Mouse (Mus musculus): ENCODE measurements around the gene Snx18. TPM values are rescaled to one million over a fixed set of nuclear protein-coding genes. Genes with fewer than 3 reads are reported as not detected.

Gene Snx18
- polyA plus RNA-seq, 1 experiment from 2014 or later: 22.5 TPM

DNA sequence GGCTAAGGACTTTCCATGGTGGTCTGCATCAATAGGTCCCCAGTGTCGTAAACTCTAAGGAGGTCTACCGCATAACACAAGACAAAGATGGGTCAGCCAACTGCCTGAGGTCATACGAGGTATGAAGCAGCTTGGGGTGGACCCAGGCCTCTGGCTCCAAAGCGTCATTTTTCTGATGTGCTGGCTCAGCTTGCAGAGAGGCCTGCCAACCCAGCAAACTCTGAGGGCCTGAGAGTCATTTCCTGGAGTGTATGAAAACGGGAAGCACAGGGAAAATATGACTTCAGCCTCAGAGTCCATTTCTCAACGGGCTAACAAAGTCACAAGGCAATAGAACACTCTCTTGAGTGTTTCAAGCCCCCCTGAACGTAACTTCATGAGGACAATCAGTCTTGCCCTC, 28.9 kb downstream of the Snx18 start:
- Histone ChIP-seq H3K9me3 (replicated peaks) (no peaks in the 10 kb centered on the region), H3K4me3 (no peak overlapping the region), H3K36me3 (peaks cover 43% of the 10 kb centered on the region), H3K27ac (no peak overlapping the region), H3K27me3 (ENCODE audit: low read depth, poor library complexity, severe bottlenecking) (no peaks in the 10 kb centered on the region), H3K4me1 (peaks cover 28% of the 10 kb centered on the region)
- DNase-seq (ENCODE audit: low spot score): no peak
- WGBS: 85% methylated on average over 7 of the region's 7 CpGs

DNA sequence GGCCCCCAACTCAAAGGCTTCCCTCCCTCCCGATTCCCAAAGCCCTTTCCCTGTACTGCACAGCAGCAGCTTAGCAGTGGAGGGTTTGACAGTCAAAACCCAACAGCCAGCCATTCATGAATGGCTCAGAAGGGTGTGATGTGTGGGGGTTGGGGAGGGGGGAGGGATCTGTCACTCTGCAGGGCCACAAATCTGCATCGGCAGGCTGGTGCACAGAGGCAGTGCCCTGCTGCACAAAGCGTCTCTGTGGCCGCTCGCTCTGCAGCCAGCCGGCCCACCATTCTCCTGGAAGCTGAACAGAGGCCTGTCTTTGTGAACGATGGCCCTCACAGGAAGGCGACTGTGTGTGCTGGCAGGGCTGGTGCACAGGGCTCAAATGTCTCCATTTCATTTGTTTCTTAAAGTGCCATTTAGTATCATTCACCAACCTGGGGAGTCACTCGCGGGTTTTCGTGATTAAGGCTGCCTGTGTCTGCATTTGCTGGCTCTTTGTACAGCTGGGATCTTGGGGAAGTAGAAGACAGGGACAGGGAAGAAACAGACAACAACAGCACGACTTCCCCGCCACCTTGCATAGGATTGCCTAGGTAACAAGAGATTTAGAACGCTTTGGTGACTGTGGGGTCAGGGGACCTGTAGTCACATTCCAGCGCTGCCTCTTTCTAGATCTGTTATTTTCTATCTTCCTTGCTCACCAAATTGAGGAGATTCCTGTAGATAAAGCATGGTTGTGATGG, 31.0 kb downstream of the Snx18 start:
- Histone ChIP-seq H3K9me3 (replicated peaks) (no peaks in the 10 kb centered on the region), H3K4me3 (0 out of 2 replicates have a peak overlapping the region, but pooled peaks have one; percentile 8), H3K27me3 (ENCODE audit: low read depth, poor library complexity, severe bottlenecking) (no peaks in the 10 kb centered on the region), H3K27ac (peak overlapping the region; percentile 68), H3K36me3 (peaks cover 24% of the 10 kb centered on the region), H3K4me1 (peaks cover 36% of the 10 kb centered on the region)
- peak; percentile 53 for DNase-seq (ENCODE audit: low spot score)
- WGBS: 22% methylated on average over 15 of the region's 15 CpGs

- H3K27me3 ChIP-seq (ENCODE audit: low read depth, poor library complexity, severe bottlenecking): no peaks in the 10 kb centered on the region
- no peak overlapping the region for H3K27ac ChIP-seq
- H3K9me3 ChIP-seq (replicated peaks): no peaks in the 10 kb centered on the region
- peaks cover 36% of the 10 kb centered on the region for H3K4me1 ChIP-seq
- 96% methylated on average over 3 of the region's 3 CpGs for WGBS
- H3K4me3 ChIP-seq: no peak overlapping the region
- DNase-seq (ENCODE audit: low spot score): no peak
- H3K36me3 ChIP-seq: peaks cover 7% of the 10 kb centered on the region
Observed at GRCm38 (mm10) chr13:113585606-113586005, 32.8 kb downstream of the Snx18 start.

- 74% methylated on average over 6 of the region's 6 CpGs for whole genome bisulfite sequencing
Observed at GRCm38 (mm10) chr13:113584431-113584830, 33.9 kb downstream of the Snx18 start.

GRCm38 (mm10) chr13:113583563-113583962, 34.8 kb downstream of the Snx18 start:
- Histone ChIP-seq H3K27ac (no peak overlapping the region), H3K27me3 (ENCODE audit: low read depth, poor library complexity, severe bottlenecking) (no peaks in the 10 kb centered on the region), H3K4me1 (peaks cover 36% of the 10 kb centered on the region), H3K9me3 (replicated peaks) (no peaks in the 10 kb centered on the region), H3K36me3 (no peaks in the 10 kb centered on the region), H3K4me3 (no peak overlapping the region)
- no peak for DNase-seq (ENCODE audit: low spot score)
- WGBS: 83% methylated on average over 4 of the region's 4 CpGs

More at GRCm38 (mm10) chr13:113584431-113584830, 33.9 kb downstream of the Snx18 start:
- DNase-seq (ENCODE audit: low spot score): no peak
- Histone ChIP-seq H3K9me3 (replicated peaks) (no peaks in the 10 kb centered on the region), H3K36me3 (no peaks in the 10 kb centered on the region), H3K27me3 (ENCODE audit: low read depth, poor library complexity, severe bottlenecking) (no peaks in the 10 kb centered on the region), H3K4me3 (no peak overlapping the region), H3K27ac (peak overlapping the region; percentile 4; the same call in 1 of the 2 replicates), H3K4me1 (peaks cover 36% of the 10 kb centered on the region)

DNA sequence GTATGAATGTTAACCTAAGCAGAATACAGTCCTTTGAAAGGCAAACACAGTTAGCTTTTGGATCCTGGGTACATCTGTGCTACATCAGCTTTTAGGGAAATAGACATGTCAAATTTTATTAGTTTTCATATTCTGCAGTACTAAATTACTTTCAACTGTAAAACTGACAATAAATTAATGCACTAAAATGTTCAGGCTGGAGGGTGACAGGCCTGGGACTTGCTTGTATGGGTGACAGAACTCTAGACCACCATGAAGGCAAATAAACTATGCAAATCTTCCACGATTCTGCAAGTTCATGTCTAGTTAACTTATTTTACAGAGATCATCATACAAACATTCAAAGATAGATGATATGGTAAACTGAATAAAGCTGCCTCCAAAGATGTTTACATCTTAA, 36.3 kb downstream of the Snx18 start:
- DNase-seq (ENCODE audit: low spot score): no peak
- Histone ChIP-seq H3K27me3 (ENCODE audit: low read depth, poor library complexity, severe bottlenecking) (no peaks in the 10 kb centered on the region), H3K4me1 (peaks cover 24% of the 10 kb centered on the region), H3K27ac (no peak overlapping the region), H3K36me3 (no peaks in the 10 kb centered on the region), H3K9me3 (replicated peaks) (no peaks in the 10 kb centered on the region), H3K4me3 (no peak overlapping the region)
- WGBS: 85% methylated on average over 1 of the region's 1 CpGs

GRCm38 (mm10) chr13:113581436-113581835, 36.9 kb downstream of the Snx18 start:
- no peak for DNase-seq (ENCODE audit: low spot score)
- 90% methylated on average over 5 of the region's 5 CpGs for WGBS

GRCm38 (mm10) chr13:113580400-113580790, 38.0 kb downstream of the Snx18 start:
- Histone ChIP-seq H3K36me3 (no peaks in the 10 kb centered on the region), H3K27ac (no peak overlapping the region), H3K27me3 (ENCODE audit: low read depth, poor library complexity, severe bottlenecking) (no peaks in the 10 kb centered on the region), H3K4me1 (peaks cover 15% of the 10 kb centered on the region), H3K9me3 (replicated peaks) (no peaks in the 10 kb centered on the region), H3K4me3 (no peak overlapping the region)
- no peak for DNase-seq (ENCODE audit: low spot score)
- WGBS: 89% methylated on average over 6 of the region's 6 CpGs

More at GRCm38 (mm10) chr13:113581436-113581835, 36.9 kb downstream of the Snx18 start:
- H3K27ac ChIP-seq: no peak overlapping the region
- H3K4me1 ChIP-seq: peaks cover 18% of the 10 kb centered on the region
- H3K4me3 ChIP-seq: no peak overlapping the region
- H3K36me3 ChIP-seq: no peaks in the 10 kb centered on the region
- no peaks in the 10 kb centered on the region for H3K27me3 ChIP-seq (ENCODE audit: low read depth, poor library complexity, severe bottlenecking)
- H3K9me3 ChIP-seq (replicated peaks): no peaks in the 10 kb centered on the region

GRCm38 (mm10) chr13:113579788-113580399, 38.5 kb downstream of the Snx18 start:
- H3K27me3 ChIP-seq (ENCODE audit: low read depth, poor library complexity, severe bottlenecking): no peaks in the 10 kb centered on the region
- 58% methylated on average over 7 of the region's 7 CpGs for WGBS
- no peak overlapping the region for H3K27ac ChIP-seq
- H3K9me3 ChIP-seq (replicated peaks): no peaks in the 10 kb centered on the region
- H3K4me1 ChIP-seq: peaks cover 15% of the 10 kb centered on the region
- no peak for DNase-seq (ENCODE audit: low spot score)
- no peak overlapping the region for H3K4me3 ChIP-seq
- H3K36me3 ChIP-seq: no peaks in the 10 kb centered on the region

DNA sequence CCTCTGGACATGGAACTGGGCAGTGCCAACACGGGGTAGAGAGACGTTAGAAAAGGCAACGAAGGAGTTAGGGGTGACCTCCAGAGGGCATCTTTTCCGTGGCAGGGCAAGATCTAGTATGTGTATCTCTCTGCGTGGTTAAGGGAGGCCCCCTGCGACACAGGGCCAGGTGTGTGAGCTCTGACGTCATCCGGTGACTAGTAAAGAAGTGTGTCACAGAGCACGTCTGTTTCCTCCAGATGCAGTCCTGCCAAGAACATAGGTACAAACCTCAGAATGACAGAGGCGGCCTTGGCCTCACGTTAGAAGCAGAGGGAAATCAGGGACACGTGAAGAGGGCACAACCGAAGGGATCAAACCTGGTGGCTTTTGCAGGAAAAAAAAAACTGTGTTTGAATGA, 44.1 kb downstream of the Snx18 start:
- H3K27me3 ChIP-seq (ENCODE audit: low read depth, poor library complexity, severe bottlenecking): no peaks in the 10 kb centered on the region
- H3K27ac ChIP-seq: no peak overlapping the region
- no peaks in the 10 kb centered on the region for H3K36me3 ChIP-seq
- DNase-seq (ENCODE audit: low spot score): no peak
- no peak overlapping the region for H3K4me3 ChIP-seq
- no peaks in the 10 kb centered on the region for H3K4me1 ChIP-seq
- 85% methylated on average over 13 of the region's 13 CpGs for WGBS
- H3K9me3 ChIP-seq (replicated peaks): no peaks in the 10 kb centered on the region

DNA sequence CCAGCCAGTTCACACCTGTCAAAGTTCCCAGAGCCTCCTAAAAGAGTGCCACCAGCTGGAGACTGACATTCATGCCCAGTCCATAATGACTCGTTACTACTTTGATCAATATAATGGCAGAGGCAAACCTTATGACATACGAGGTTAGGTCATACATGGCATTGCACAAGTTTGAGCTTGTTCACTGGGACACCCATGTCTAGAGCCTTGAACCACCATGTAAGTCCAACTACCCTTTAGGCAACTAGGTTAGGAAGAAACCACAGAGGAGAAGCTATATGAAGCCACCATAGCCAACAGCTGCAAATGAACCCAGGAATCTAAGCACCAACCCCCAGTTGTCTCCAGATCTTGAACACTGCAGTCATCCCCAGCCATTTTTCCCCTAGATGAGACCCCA, 45.0 kb downstream of the Snx18 start:
- H3K9me3 ChIP-seq (replicated peaks): no peaks in the 10 kb centered on the region
- no peak overlapping the region for H3K4me3 ChIP-seq
- H3K27ac ChIP-seq: no peak overlapping the region
- WGBS: 95% methylated on average over 2 of the region's 2 CpGs
- H3K36me3 ChIP-seq: no peaks in the 10 kb centered on the region
- DNase-seq (ENCODE audit: low spot score): no peak
- H3K27me3 ChIP-seq (ENCODE audit: low read depth, poor library complexity, severe bottlenecking): no peaks in the 10 kb centered on the region
- H3K4me1 ChIP-seq: no peaks in the 10 kb centered on the region

- H3K36me3 ChIP-seq: no peaks in the 10 kb centered on the region
Observed at GRCm38 (mm10) chr13:113572046-113572686, 46.2 kb downstream of the Snx18 start.

GRCm38 (mm10) chr13:113569526-113569925, 48.8 kb downstream of the Snx18 start:
- Histone ChIP-seq H3K27me3 (ENCODE audit: low read depth, poor library complexity, severe bottlenecking) (no peaks in the 10 kb centered on the region), H3K4me3 (no peak overlapping the region), H3K27ac (no peak overlapping the region), H3K4me1 (no peaks in the 10 kb centered on the region), H3K36me3 (no peaks in the 10 kb centered on the region), H3K9me3 (replicated peaks) (no peaks in the 10 kb centered on the region)
- WGBS: 30% methylated on average over 2 of the region's 2 CpGs
- no peak for DNase-seq (ENCODE audit: low spot score)

More at GRCm38 (mm10) chr13:113572046-113572686, 46.2 kb downstream of the Snx18 start:
- Histone ChIP-seq H3K4me3 (no peak overlapping the region), H3K27me3 (ENCODE audit: low read depth, poor library complexity, severe bottlenecking) (no peaks in the 10 kb centered on the region), H3K27ac (no peak overlapping the region), H3K4me1 (no peaks in the 10 kb centered on the region), H3K9me3 (replicated peaks) (no peaks in the 10 kb centered on the region)
- 83% methylated on average over 9 of the region's 9 CpGs for WGBS
- no peak for DNase-seq (ENCODE audit: low spot score)
